Mouse (Mus musculus) thymus, adult 2 months (tissue): Measurements from ENCODE around the gene Fam83e. TPM values are rescaled to one million over a fixed set of nuclear protein-coding genes. Genes with fewer than 3 reads are reported as not detected.

Experiments used
- DNase-seq: peaks from one replicate; pipeline ENCODE4 v3.0.0; 2021
- H3K27ac ChIP-seq: fragments of 200-500 bp; 2 replicates; pipeline ENCODE4 v1.5.1; 2012; ENCODE audit warnings: low read length, control low read depth; ENCODE audit not compliant: control insufficient read depth, insufficient read depth
- H3K27me3 ChIP-seq: fragments of 200-500 bp; 2 replicates; pipeline ENCODE4 v1.6.1; 2012; ENCODE audit warnings: mild to moderate bottlenecking, low read length, moderate library complexity, mixed read lengths; ENCODE audit not compliant: control insufficient read depth, insufficient read depth
- H3K36me3 ChIP-seq: fragments of 200-500 bp; 2 replicates; pipeline ENCODE4 v1.6.1; 2012; ENCODE audit warnings: mild to moderate bottlenecking, low read length, moderate library complexity; ENCODE audit not compliant: control insufficient read depth, insufficient read depth
- H3K4me1 ChIP-seq: fragments of 200-500 bp; replicated peaks from 2 replicates; pipeline ENCODE4 v1.6.1; 2012; ENCODE audit warnings: low read length; ENCODE audit not compliant: control insufficient read depth, insufficient read depth
- H3K4me3 ChIP-seq: fragments of 200-500 bp; 2 replicates; pipeline ENCODE4 v1.5.1; 2012; ENCODE audit warnings: mild to moderate bottlenecking, low read length, control low read depth, moderate library complexity; ENCODE audit not compliant: control insufficient read depth, insufficient read depth
- POLR2A ChIP-seq: fragments of 200-500 bp; IDR thresholded peaks from 2 replicates; pipeline ENCODE4 v1.6.1; 2012; ENCODE audit warnings: mild to moderate bottlenecking, low read length, control low read depth, moderate library complexity; ENCODE audit not compliant: control insufficient read depth, poor library complexity, insufficient read depth; ENCODE audit errors: extremely low read depth
- WGBS: fragments of 180-500 bp; shearing (Covaris S2); methylation state at CpG from one replicate; pipeline ENCODE4 v1.1.7; 2018; 5-methylcytosine and 5-hydroxymethylcytosine counted together
- polyA plus RNA-seq: library from polyadenylated mRNA; depleted of rRNA; stranded (reverse); fragments of >200 nt; gene quantifications from 2 replicates; pipeline ENCODE4 v1.2.3, GENCODE M21; 2012; rRNA removed

Fam83e gene
- polyA plus RNA-seq, 1 experiment, result 1.7 TPM

GRCm38 (mm10) chr7:45775237-45775636 is 54.2 kb downstream of the Fam83e start:
- no peaks in the 10 kb centered on the region for H3K27me3 ChIP-seq
- no peak for DNase-seq
- TF ChIP-seq POLR2A, result no peak
- no peak overlapping the region for H3K4me3 ChIP-seq
- H3K4me1 ChIP-seq, result peaks cover 12% of the 10 kb centered on the region
- H3K27ac ChIP-seq, result no peak overlapping the region
- 85% methylated on average over 7 of the region's 7 CpGs for WGBS
- H3K36me3 ChIP-seq, result no peaks in the 10 kb centered on the region

Other genes with a start within 250 kb of the Fam83e start
- gene Tulp2, start 239.3 kb upstream of the Fam83e start, polyA plus RNA-seq, result 2.5 and 3.0 TPM in 2 replicates
- gene Gm45808, start 234.4 kb upstream of the Fam83e start, polyA plus RNA-seq, result not detected in 2 replicates
- 2.3 and 2.4 TPM in 2 replicates for gene Dhdh, start 232.4 kb upstream of the Fam83e start, polyA plus RNA-seq
- gene Nucb1, start 210.8 kb upstream of the Fam83e start, polyA plus RNA-seq, result 204 and 216 TPM in 2 replicates
- gene Ppp1r15a, start 194.9 kb upstream of the Fam83e start, polyA plus RNA-seq, result 27.6 and 35.3 TPM in 2 replicates
- gene Plekha4, start 194.9 kb upstream of the Fam83e start, polyA plus RNA-seq, result 9.7 and 12.3 TPM in 2 replicates
- gene Hsd17b14, start 166.3 kb upstream of the Fam83e start, polyA plus RNA-seq, result 2.2 and 2.6 TPM in 2 replicates
- gene Bcat2, start 151.1 kb upstream of the Fam83e start, polyA plus RNA-seq, result 140 and 173 TPM in 2 replicates
- gene Fgf21, start 105.7 kb upstream of the Fam83e start, polyA plus RNA-seq, result 18.9 and 19.2 TPM in 2 replicates
- 4.7 and 5.9 TPM in 2 replicates for gene Fut1, start 103.9 kb upstream of the Fam83e start, polyA plus RNA-seq
- gene Izumo1, start 99.4 kb upstream of the Fam83e start, polyA plus RNA-seq, result 0.45 and 0.75 TPM in 2 replicates
- 6.3 and 8.6 TPM in 2 replicates for gene Rasip1, start 93.7 kb upstream of the Fam83e start, polyA plus RNA-seq
- gene Mamstr, start 81.2 kb upstream of the Fam83e start, polyA plus RNA-seq, result 3.9 and 4.4 TPM in 2 replicates
- 1.3 and 1.9 TPM in 2 replicates for gene Fut2, start 54.8 kb upstream of the Fam83e start, polyA plus RNA-seq
- gene Ntn5, start 37.2 kb upstream of the Fam83e start, polyA plus RNA-seq, result 3.9 and 4.2 TPM in 2 replicates
- gene Sec1, start 26.8 kb upstream of the Fam83e start, polyA plus RNA-seq, result 1.6 and 1.9 TPM in 2 replicates
- gene Car11, start 21.4 kb upstream of the Fam83e start, polyA plus RNA-seq, result 2.2 and 2.7 TPM in 2 replicates
- gene Dbp, start 16.1 kb upstream of the Fam83e start, polyA plus RNA-seq, result 28.2 and 31.3 TPM in 2 replicates
- gene Rpl18, start 5.8 kb upstream of the Fam83e start, polyA plus RNA-seq, result 2,384 and 2,707 TPM in 2 replicates
- gene Sphk2, start 3.2 kb upstream of the Fam83e start, polyA plus RNA-seq, result 87.4 and 88.1 TPM in 2 replicates
- gene Spaca4, start 4.6 kb downstream of the Fam83e start, polyA plus RNA-seq, result not detected in 2 replicates
- gene Lmtk3, start 62.5 kb downstream of the Fam83e start, polyA plus RNA-seq, result 0.84 and 1.2 TPM in 2 replicates
- 3.8 and 3.9 TPM in 2 replicates for gene Sult2b1, start 63.5 kb downstream of the Fam83e start, polyA plus RNA-seq
- gene Cyth2, start 93.4 kb downstream of the Fam83e start, polyA plus RNA-seq, result 65.8 and 71.5 TPM in 2 replicates
- 0.36 and 1.3 TPM in 2 replicates for gene Kcnj14, start 103.6 kb downstream of the Fam83e start, polyA plus RNA-seq
- 22.4 and 27.7 TPM in 2 replicates for gene Grwd1, start 109.7 kb downstream of the Fam83e start, polyA plus RNA-seq
- gene Kdelr1, start 151.6 kb downstream of the Fam83e start, polyA plus RNA-seq, result 199 and 226 TPM in 2 replicates
- 1.1 and 1.4 TPM in 2 replicates for gene Grin2d, start 157.2 kb downstream of the Fam83e start, polyA plus RNA-seq
- 2.7 and 2.9 TPM in 2 replicates for gene Syngr4, start 175.5 kb downstream of the Fam83e start, polyA plus RNA-seq
- 50.6 and 52.5 TPM in 2 replicates for gene Tmem143, start 175.7 kb downstream of the Fam83e start, polyA plus RNA-seq
- gene Emp3, start 200.2 kb downstream of the Fam83e start, polyA plus RNA-seq, result 361 and 365 TPM in 2 replicates
- gene Ccdc114, start 202.9 kb downstream of the Fam83e start, polyA plus RNA-seq, result 3.3 and 3.7 TPM in 2 replicates